Mouse (Mus musculus) layer of hippocampus, postnatal 25 days (tissue): Measurements from ENCODE around the gene Cenpu. TPM values are rescaled to one million over a fixed set of nuclear protein-coding genes. Genes with fewer than 3 reads are reported as not detected.

Source experiments
- DNase-seq, 2 experiments: peaks; one replicate each; pipeline ENCODE4 v3.0.0; 2022; ENCODE audit warnings: mixed read lengths in 2 of 2, low spot score in 1 of 2; ENCODE audit errors: extremely low spot score in 1 of 2
- total RNA-seq, 2 experiments: library from RNA; stranded (reverse); gene quantifications; 2 replicates each; pipeline ENCODE4 v1.2.3; 2021

The Cenpu gene
- total RNA-seq, 2 experiments from 2014 or later = 1.9 to 2.3 TPM

DNA sequence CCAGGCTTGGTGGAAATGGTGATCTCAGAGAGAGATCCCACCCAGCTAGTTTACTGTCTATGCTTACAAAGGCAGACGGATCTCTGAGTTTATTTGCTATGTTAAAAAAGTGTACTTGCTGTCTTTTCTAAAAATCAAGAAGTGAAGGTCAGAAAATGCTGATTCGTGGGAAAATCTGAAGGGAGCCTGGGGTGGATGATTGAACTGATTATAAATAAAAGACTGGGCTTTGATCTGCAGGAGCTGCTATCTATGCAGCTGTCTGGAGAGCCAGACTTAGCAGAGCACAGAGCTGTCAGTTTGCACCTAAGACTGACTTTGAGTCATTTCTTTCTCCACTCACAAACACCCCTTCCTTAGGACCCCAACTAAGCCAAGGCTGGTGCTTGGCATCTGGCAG, 45.6 kb downstream of the Cenpu start:
- DNase-seq = no peak

DNA sequence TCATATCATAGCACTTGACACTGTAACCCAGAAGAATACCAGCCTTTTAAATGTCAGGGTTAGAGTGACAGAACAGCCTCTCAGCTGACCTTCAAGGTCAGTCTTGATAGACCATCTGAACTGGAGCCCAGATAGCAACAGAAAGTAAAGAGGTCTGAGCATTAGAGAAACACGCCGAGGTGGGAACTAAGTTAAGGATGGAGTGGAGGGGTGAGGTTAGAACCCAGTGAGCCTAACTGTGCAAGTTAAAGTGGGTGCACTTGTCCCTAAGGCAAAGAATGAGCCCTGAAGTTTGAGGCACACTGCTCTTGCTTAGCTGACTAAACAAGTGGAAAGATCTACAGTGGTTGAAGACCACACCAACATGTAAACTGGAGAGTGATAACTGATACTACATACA, 46.3 kb downstream of the Cenpu start:
- DNase-seq = no peak

DNA sequence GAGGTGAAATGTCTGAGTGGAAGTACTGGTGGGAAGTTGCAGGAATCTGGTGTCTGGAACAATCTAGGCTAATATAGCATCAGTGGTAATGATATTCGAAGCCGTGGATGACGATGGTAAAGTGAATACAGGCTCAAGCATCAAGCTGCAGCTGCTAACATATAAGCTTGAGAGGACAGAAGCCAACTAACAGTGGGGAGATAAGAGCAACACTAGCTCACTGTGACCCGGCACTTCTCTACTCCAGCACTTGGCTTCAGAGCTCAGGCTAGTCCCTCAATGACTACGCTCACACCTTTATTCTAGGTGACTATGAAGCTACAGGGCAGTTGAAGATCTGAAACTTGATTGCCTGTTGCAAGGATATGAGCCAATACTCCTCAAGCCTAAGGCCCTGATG, 46.9 kb downstream of the Cenpu start:
- no peak for DNase-seq

DNA sequence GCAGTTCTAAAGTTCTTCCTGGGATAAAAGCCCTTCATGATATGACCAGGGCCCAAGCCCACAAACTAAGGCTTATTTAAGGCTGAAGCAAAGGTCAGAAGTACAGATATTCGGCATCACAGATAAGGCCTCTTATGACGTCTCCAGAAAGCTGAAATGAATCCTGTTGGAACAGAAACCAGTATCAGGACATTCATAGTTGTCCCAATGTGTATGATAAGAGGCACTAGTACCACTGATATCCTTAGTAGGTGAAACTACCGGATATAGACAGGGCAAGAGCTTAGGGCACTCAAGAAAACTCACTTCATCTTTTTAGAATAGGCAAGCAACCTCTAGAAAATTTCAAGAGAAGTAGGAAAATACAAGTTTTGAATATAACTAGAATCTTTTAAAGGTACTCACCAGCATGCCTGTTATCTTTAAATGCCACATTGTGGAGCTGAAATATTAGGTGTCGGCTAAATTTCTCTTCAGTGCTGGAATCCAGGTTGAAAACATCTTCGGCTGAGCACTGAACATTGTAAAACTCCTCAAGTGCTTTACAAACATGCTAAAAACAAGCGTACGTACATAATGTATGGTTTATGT, 47.6 kb downstream of the Cenpu start:
- DNase-seq = no peak

DNA sequence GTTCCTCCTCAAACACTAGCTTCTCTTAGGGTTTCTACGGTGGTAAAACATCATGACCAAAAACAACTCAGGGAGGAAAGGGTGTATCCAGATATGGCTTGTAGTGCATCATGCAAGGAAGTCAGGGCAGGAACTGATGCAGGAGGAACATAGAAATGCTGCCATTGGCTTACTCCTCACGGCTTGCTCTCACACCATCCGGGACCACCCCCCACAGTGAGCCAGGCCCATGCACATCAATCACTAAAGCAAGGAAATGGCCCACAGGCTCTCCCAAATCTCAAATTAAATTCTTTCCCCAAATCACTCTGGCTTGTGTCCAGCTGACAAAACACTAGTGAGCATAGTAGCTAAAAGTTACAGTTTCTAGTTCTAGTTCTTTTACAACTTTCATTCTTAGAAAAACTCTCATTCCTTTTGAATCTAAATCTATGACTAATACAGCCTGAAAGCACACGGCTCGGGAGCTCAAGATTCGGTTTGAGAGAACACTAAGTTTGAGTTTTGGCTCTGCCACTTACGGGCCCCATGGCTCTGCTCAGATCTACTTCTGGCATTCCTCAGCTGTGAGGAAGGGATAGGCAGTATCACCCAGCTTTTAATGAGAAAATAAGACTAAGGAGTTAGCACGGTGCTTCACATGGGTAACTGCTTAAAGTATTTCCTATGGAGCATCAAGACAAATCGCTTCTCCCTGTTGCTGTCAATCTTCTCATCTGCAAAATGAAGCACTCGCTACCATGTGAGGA, 49.3 kb downstream of the Cenpu start:
- no peak for DNase-seq

DNA sequence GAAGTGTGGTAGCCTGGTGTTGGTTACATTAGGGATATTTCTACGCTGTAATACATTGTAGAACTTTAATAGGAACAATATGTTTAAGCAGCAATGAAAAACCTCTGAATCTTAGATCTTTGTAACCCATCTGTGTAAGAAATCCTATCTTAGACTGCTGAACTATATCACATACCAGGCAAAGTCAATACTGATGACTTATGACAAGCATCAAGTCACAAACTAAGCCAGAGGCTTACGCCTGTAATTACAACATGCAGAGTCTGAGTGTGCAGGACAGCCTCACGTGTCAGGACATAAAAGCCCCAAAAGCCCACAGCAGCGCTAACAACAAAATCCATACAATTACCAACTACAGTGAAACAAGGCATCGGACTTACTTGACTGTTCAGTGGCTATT, 51.8 kb downstream of the Cenpu start:
- no peak for DNase-seq

DNA sequence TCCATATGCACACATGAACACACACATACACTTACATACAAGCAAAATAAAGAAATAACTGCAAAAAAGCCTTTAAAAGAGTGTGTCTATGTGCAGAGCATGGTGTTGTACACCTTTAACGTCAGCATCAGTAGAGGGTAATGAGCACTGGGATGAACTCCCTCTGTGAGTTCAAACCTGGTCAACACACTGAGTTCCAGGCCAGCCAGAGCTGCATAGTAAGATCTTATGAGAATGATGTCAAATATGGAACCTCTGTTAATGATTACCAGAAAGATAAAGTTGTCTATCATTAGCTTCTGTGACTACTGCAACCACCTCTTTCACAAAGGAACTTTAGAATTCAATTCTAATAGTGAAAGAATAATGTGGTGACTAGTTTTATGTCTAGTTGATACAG, 55.1 kb downstream of the Cenpu start:
- no peak for DNase-seq

DNA sequence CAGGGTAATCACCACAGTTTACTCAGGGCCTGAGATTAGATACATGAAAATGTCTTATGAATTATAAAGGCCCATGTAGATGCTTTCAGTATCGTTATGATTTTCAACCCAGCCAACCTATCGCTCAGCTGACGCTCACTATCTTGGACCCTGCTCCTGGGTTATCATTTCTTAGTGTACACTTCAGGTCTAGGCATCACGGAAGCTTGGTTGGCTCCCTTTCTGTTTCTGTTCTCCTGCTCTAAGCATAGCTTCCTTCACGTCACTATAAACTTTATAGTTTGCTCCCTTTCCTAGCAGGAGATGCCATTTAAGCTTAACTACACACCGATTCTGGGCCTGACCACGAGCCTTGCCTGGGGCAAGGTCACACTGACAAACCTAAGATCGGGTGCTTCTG, 59.7 kb downstream of the Cenpu start:
- no peak for DNase-seq

DNA sequence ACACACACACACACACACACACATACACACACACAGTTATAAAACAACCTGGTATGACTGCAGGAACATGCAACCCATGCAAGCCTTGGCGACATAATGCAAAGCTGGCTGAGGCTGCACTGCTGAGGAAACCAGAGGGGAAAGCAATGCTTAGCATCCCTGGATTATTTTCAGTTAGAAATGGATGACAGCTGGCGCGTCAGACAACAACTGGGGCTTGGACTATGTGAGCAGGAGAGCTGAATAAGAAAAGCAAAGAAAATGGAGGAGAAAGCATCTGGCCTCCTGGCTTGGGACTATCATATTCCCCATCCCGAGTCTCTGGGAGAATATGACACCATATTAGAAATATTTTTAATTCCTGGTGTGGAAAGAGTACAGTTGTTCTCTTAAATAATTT, 61.1 kb downstream of the Cenpu start:
- DNase-seq = no peak

DNA sequence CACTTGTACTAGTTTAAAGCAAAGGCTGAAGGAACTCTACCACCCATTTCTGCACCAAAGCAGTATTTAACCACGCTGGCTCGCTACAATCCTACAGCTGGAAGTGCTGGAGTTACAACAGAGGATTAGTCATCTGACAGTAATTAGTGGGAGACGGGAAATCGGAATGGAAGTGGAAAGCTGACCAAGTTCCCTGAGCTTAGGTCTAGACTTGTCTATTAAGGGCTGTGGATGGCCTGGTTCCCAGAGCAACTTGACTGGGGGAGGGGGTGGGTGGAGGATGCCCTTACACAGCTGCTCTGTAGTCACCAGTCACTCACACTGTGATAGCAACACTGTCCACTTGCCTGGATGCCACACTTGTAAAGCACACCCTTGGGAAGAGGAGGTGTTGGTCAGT, 61.5 kb downstream of the Cenpu start:
- DNase-seq = no peak

DNA sequence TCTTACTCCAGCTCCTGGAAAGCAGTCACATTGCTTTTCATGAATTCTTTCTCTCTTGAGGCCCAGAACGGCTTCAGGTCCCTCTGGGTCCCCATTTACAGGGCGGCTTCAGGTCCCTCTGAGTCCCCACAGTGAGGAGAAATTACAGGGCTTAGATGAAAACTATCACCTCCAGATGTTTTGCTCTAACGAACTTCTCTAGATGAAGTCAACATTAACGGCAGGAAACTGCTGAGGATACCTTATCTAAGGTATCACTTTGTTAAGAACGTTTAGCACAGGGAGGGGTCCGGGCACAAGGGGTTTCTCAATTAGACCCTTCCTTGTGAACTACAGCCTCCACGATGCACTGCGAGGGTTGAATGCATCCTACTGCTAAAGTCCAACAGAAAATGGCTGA, 64.1 kb downstream of the Cenpu start:
- no peak for DNase-seq

DNA sequence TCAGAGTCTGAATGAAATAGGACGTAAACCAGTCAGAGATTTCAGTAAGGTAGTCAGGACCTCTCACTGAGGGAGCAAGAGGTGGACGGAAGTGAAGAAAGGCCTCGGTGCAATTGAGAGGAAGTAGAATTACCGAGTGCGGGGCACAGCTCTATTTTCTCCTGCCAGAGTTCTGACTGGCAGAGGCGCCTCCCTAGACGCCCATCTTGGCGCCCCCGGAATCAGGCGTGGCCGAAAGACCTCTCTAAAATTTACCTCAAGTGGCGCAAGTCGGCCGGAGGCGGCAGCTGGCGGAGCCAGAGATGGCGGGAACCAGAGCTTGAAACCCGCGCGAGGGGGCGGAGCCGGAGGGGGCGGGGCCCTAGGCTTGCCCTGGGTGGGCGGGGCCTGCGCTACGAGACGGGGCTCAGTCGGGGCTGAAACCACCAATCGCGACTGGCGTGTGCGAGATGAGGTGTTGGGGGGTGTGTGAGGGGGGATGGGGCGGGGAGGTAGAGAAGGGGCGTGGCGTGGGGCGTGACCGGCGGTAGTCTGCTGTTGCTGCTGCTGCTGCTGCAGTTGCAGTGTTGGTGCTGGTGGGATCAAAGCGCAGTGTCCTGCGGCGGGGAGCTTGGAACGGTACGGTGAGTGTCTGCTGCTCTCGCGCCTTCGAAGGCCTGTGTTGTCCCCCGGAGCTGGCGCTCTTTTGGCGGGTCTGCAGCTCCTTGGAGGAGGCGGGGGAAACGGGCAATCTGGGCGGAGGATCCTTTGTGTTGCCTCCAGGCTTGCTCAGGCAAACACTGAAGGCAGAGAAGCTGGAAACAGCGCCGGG, 65.3 kb downstream of the Cenpu start, which contains the start of the genes Primpol and Casp3:
Gene Primpol (minus strand): TSS at position 334 of the 811 bp plus-strand sequence.
Gene Casp3 (plus strand): TSS at position 413 of the 811 bp plus-strand sequence.
- DNase-seq = peak; percentile 81 to 89

DNA sequence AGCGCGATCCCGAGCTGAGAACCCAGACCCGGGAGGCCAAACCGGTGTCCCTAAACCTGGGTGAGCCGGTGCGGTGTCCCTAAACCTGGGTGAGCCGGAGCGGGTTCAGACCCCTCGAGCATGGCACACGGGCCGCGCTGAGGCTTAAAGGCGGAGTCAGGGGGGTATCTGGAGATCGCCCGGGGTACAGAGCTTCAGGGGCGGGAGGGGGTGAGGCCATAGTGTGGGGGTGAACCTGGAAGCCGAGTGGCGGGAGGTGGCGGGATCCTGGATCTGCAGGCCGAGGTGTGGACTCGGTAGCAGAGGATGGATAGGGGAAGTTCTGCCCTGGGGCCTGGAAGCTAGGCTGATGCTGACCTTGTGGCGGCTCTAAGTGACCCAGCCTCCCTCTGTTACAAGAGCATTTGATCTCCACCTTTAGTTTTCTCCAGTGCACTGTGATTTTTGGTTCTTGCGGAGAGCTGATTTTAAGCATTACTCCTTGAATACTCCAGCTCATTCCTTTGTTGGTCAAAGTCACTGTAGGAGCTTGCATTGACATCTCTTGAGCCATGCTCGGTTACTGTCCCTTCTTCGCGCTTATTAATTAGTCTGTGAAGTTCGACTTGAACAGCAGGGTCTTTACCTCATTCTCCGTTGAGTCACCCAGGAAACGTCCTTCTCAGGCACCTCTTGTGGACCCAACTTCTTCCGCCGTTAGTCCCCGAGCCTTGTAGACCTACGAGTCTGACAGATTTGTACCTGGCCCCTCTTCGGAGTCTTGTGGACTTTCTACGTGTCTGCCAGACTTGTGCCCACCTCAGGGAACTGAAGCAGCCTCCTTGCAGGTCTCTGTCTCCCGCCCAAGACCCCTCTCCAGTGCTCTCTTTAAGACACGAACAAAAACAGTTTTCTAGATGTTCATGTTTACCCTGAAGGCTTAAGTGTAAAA, 66.1 kb downstream of the Cenpu start:
- no peak for DNase-seq

DNA sequence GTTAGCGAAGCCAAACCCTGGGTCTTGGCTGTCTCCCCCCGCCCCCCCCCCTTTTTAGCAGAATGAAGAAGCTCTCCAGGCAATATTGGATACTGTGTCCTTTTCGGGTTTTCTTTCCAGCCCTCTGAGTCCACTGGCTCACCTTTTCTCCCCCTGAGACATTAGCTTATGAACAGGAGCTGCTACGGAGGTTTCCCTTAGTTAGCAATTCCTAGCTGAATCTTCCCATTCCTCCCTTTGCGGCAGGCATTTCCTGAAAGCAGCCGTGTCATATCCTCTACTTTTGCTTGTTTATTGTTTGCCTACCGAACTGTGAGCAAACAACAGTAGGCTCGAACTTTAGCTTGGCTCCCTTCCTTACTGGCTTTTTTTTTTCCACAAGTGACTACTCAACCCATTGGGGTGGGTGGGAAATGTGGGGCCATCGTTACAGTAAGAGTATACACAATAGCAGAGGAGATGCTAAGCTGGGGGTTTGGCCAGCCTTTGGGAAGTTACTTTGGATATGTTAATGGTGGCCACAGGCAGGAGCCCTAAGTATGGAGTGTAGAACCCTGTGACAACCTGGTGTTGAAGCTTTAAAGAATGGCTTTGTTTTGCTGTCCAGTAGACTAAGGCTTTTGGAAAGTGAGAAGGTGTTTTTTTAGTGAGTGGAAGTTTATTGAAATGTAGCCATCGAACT, 67.0 kb downstream of the Cenpu start:
- DNase-seq = no peak

DNA sequence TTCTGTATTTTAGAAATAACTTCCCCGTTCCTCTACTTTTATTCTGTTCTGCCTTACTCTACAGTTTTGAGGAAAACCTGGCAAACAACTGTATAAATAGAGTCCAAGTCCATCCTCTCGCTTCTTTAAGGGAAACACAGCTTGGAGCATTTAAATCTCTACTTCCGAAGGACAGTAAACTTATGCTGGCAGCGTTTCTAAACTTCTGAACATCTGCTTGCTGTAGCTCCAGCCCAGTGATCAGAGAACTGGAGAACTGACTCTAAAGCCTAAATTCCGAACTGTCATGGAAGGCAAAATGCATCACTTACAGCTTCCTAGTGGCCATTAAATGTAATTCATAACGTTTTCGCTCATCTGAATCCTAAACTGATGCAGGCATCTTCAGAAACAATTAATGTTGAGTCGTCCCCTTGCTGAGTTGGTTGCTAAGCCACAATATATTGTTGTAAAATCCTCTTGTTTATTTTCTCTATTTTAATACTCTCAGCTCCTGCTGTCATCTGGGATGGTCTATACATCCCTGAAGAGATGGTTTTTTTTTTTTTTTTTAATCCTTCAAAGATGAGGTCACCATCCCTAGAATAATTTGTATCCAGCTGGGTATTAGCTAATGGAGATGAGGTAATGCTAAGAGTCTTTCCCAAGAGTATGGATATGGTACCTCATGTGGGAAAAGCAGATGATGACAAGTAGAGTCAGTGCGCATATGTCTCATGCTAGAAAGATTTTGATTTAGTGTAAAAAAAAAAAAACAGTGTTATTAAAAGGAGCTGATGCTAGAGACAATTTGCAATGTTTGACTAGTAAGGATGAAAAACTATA, 70.8 kb downstream of the Cenpu start:
- no peak for DNase-seq

DNA sequence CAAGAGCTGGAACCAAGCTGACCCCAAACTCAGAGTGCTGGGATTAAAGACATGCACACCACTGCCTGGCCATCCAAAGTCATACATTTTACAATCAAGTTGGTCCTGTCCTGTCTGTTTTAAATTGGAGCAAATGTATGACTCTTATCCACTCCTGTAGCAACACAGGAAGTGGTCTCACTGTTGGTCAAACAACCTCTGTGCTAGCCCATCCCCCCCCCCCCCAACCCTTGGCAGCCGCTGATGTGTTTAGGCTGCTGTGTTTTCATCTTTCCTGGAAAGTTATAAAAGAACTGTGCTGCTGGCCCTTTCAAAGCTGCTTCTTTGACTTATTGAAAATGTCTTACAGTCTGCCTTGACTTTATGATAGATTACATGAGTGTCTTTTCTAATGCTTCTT, 73.3 kb downstream of the Cenpu start:
- no peak for DNase-seq

DNA sequence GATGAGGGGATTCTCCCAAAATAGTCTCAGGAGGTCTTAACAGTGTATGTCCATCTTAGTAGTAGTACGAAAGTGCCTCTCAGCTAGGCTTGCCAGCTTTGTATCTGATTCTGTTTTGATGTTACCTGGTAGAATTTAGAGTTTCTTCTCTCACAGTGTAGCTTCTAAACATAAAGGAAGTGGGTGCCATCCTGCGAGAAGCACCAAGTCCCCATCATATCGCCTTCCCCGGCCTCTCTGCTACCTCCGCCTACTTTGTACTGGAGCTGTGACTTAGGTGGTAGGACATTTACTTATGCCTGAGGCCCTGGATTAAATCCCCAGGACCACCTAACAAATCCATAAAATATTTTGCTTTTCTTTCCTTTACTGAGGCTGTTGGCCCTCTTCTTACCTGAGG, 74.8 kb downstream of the Cenpu start:
- no peak for DNase-seq

DNA sequence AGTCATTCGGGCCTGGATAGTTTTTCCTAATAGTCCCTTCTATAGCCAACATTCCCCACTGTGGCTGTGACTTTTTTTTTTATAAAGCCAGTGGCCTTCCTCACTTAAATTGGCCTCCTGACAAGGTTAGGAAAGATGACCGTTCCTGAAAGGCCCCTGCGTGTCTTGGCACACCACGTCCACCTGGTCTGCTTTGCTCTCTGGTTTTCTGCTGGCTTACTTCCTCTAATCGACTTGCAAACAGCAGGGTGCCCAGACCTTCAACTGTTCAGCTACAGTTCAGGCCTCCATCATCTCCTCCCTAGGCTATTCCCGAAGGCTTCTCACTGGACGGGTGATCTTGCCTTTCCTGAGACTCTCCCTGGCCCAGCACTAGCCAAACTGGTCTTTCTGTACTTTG, 76.1 kb downstream of the Cenpu start:
- no peak for DNase-seq

DNA sequence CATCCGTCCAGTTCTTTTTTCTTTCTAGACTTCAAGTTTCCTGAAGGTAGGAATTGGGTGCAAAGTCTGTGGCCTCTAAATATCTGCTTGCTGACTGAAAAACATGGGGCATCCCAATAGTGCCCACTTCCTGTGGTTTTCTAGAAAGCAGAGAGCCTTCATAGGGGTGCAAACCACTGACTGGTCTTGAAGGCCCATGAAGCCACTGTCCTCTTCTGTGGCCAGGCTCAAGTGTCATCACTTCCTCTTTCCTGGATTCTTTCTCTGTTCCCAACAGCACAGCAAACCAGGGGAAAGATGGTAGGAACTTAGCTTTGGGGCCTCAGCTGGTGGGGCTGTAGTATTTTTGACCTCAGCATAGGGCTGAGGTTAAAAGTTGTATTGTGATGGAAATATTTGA, 76.8 kb downstream of the Cenpu start:
- no peak for DNase-seq
